Mouse (Mus musculus): ENCODE results near the gene Peak1.
"Not testable (repeated sequence)": the region's sequence is repeated elsewhere in the genome, so short reads cannot be mapped to it uniquely, and the experiment has no call there.

Gene Peak1

DNA sequence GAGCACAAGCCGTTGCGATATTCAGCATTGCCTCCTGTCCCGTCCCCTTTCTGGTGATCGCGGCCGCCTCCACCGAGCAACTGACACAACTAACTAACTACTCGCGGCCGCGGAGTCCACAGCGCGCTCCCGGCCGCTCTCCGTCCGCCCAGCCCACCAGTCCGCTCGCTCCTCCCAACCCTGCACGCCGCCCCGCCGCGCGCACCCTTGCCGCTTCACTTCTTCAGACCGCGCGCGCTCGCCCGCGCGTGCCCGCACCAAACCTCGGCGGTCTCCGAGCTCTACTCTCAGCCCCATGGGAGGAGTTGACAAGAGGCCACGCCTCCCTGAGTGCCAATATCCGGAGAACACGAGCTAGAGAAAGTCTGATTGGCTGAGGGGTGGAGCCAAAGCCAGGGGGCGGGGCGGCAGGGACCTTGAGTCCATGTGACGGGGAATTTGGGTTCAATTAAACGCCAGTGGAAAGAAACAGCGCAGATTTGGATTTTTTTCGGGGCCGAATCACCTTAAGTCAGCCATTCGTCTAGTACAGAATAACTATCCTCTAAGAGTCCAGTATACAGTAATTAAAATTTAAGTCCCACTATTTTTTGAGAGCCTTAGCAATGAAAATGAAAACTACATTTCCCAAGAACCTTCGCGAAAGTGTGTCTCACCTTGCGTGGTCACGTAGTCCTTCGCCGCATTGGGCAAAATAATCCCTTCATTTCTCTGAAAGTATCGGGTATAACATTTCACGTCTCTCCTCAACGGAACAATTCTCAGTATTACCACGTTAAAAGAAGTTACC, at the start of gene Peak1, which contains the start of gene Hmg20a:
Gene Peak1 (minus strand): TSS at position 120 of the 790 bp plus-strand sequence.
Gene Hmg20a (plus strand): TSS at position 662 of the 790 bp plus-strand sequence.
- in situ Hi-C loops (cut with MboI, MseI), result no loop called here

DNA sequence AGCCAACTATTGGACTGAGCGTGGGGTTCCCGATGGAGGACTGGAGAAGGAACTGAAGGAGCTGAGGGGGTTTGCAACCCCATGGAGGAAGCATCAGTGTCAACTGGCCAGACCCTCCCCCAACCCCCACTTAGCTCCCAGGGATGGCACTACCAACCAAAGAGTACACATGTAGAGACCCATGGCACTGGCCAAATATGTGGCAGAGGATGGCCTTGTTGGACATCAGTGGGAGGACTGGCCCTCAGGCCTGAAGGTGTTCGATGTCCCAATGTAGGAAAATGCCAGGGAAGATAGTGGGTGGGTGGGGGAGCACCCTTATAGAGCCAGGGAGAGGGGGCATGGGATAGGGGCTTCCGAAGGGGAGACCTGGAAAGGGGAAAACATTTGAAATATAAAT, 48.4 kb upstream of the Peak1 start:
- in situ Hi-C loops (cut with MboI, MseI), result no loop called here

DNA sequence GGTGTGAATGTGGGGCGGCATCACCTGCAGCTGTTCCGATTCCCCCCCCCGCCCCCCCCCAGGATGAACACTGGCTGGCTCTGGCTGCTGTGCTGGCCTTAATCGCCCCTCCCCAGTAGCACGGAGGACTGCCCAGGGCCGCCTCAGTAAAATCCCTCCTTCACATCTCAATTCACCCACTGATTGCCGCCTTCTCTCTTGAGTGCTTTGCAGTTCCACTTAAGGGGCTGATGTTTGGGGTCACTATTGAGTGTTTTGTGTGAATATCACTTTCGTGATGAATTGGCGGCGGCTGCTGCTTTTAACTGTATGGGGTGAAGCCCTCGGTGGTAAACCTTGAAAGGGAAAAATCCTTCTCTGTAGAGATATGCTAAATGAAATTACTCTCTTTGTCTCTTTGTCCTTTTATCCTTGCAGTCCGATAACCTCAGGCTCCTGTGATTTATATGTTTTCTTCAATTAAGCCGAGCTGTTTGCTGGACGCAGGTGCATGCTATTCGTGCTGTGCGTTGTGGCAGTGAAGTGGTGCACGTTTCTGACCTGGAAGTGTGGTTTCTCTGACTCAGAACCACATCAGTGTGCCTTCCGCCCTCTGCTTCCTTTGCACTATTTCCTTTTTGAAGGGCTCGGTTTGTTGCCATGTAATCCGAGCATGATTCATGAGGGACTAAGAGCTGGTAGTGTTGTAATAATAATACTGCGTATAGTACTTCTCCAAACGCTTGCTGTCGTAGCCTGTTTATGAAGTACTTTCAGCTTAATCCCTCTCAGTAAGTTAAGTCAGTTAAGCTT, 47.2 kb upstream of the Peak1 start:
- in situ Hi-C loops (cut with MboI, MseI), result no loop called here

DNA sequence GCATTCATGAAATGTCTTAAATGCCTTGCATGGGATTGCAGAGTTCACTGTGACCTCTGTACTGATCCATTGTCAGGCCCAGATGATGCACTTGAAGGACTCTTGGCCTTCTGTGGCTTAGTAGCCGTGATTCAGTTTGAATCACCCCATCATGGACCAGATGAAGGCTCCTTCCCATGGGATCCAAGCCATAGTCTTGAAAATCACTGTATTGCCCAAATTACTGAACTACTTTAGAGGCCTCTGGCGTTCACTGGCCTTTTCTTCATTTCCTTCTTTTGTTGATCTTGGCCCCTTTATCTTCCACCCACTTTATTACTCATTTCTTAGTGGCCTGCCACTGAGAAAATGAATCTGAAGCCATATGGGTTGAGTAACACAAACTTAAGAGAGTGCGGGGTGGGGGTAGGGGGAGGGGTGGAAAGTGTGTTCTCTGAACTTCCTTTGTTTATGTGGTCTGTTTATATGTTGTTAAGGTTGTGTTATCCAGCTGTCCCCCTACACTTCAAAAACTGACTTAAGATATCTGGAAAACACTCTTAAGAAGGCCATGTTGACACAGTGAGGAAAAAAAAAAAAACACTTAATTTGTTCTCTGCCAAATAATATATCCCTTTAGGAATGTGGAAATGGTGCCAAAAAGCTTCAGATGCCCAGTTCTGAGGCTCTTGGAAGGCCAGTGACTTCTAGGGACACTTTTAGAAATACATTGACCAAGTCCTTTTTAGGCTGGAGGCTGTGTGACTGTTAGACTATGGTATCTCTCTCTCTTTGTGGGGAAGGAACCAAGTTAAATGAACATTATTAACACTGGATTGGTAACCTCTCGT, 46.0 kb upstream of the Peak1 start:
- in situ Hi-C loops (cut with MboI, MseI), result no loop called here

DNA sequence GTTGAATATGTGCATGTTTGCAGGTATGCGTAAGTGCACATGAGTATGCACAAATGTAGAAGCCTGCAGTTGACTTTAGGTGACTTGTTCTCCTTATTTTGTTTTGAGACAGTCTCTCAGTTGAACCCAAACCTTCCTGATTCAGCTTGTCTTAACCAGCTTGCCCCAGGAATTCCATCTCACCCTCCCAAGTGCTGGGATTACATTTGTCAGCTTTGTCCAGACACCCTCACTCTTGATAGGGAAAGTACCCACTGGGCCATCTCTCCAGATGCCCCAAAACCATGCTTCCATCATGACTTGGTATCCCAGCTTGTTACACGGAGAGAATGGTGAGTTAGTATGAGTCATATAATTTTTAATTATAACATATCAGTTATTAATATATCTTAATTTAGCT, 45.2 kb upstream of the Peak1 start:
- in situ Hi-C loops (cut with MboI, MseI), result no loop called here

DNA sequence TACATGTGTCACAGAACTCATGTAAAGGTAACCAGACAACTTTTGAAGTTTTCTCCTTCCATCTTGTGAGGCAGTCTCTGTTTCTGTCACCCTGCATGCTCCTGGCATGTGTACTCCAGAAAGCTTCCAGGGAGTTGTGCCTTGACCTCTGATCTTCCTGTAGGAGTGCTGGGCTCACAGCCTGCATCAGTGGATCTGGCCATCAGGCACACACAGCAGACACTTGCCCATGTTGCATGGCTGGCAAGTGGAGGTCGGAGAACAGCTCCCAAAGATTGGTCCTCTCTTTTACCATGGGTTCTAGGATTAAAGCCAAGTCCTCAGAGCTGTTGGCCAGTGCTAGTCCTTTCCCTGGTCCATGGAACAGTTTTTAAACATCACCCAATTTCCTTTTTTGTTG, 44.7 kb upstream of the Peak1 start:
- in situ Hi-C loops (cut with MboI, MseI), result no loop called here

DNA sequence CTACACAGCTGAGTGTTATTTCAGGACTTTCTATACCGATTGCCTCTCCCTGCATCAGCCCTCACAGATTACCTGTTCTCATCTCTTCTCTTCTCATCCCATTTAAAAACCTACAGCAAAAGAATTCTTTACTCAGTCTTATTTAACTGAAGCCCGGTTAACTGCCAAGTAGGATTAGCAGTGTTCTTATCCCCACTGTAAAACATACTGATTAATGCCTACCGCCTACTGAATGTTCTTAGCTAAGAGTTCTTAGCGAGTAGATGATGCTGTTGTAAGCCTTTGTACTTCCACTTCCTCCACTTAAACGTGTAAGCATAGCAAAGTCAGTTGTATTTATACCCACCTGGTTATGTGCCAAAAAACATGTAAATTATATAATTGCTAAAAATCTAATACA, 43.1 kb upstream of the Peak1 start:
- in situ Hi-C loops (cut with MboI, MseI), result no loop called here

DNA sequence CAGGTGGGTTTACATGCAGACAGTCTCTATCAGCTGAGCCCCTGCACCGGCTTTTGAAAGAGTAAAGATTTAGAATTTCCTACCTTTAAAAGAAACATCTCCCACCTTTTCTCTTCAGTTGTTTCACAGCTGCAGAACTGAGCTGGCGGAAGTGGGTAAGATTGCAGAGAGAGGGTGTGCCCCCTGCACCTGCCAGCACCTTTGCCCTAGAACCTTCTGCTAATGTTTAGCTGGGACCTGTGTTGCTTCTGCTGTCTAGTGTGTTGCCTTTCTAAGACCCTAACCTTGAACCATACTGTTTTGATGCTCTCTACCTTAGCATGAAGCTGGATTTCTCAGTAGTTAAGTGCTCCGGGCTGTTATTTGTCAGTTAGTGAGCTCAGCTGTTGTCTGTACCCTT, 38.6 kb upstream of the Peak1 start:
- in situ Hi-C loops (cut with MboI, MseI), result no loop called here

DNA sequence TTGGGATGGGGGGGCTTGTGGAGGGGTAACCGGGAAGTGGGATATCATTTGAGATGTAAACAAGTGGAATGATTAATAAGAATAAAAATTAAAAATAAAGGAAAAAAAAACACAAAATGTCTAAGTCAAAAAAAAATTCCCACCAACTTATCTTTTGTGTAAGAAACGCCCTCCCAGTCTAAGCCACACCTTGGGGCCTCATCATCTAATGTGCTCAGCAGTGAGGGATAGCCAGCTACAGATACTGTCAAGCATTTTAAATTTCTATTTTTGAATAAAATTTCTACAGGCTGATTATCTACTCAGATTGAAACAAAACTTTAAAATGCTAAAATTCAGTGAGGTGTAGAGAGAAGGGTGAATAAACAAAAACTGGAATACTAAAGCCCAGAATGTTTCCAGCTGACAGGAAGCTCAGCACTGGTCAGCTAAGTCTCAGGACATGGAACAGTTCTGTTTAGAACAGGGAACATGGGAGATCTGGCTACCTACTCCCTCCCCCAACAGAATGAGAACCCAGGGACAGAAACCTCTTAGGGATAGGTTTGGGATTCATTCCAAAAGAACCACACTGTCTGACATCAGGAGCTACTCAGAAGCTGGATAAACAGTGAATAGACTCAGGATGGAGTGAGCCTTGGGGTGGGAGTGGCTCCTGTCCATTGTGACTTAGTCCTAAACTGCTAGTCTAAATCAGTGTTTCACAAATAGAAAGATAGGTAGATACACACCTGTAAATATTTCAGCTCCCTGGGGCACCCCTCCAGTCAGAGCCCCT, 35.4 kb upstream of the Peak1 start:
- in situ Hi-C loops (cut with MboI, MseI), result no loop called here

DNA sequence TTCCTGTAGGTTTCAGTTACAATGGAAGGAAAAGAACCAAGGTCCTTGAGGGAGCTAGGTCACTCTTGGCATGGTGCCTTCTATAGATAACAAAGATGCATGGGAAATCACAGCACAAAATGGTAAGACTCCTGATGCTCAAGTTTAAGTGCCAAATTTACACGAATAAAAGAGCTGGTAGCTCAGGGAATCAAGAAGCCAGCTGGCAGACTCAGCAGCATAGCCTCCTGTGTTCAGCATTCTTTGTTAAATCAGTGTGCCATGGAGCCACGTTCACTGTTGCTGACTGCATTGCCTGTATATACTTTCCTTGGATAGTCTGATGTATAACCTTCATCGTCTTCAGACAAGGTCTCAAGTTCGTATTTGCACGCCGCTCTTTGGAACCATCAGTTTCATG, 33.7 kb upstream of the Peak1 start:
- in situ Hi-C loops (cut with MboI, MseI), result no loop called here

DNA sequence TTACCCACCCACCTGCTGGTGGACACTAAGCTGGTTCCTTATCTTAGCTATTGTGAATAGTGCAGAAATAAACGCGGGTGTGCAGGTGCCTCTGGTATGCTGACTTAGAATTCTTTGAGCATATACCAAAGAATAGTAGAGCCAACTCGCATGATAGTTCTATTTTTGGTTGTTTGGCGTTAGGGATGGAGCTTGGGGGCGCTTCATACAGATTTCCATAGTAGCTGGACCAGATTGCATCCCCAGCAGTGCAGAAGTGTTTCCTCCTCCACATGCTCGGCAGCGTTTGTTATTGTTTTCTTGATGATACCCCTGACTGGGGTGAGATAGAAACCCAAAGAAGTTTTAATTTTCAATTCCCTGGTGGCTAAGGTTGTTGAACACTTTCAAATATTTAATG, 21.8 kb upstream of the Peak1 start:
- in situ Hi-C loops (cut with MboI, MseI), result no loop called here

DNA sequence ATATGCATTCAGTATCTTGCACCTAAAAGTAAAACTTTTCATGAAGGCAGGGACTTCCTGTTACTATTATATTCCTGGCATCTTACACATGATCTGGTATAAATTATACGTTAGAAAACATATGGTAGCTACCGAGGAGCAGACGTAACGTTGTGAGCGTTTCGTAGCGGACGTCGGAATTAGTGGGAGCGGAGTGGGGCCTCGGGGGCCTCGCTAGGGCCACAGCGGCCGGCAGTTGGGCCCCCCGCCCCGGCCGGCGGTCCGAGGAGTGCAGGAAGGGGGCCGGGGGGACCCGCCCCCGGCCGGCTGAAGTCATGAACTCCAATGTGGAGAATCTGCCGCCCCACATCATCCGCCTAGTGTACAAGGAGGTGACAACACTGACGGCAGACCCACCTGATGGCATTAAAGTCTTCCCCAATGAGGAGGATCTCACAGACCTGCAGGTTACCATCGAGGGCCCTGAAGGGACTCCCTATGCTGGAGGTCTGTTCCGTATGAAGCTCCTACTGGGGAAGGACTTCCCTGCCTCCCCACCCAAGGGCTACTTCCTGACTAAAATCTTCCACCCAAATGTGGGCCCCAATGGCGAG, 19.5 kb upstream of the Peak1 start:
- in situ Hi-C loops (cut with MboI, MseI), result not testable (repeated sequence)

DNA sequence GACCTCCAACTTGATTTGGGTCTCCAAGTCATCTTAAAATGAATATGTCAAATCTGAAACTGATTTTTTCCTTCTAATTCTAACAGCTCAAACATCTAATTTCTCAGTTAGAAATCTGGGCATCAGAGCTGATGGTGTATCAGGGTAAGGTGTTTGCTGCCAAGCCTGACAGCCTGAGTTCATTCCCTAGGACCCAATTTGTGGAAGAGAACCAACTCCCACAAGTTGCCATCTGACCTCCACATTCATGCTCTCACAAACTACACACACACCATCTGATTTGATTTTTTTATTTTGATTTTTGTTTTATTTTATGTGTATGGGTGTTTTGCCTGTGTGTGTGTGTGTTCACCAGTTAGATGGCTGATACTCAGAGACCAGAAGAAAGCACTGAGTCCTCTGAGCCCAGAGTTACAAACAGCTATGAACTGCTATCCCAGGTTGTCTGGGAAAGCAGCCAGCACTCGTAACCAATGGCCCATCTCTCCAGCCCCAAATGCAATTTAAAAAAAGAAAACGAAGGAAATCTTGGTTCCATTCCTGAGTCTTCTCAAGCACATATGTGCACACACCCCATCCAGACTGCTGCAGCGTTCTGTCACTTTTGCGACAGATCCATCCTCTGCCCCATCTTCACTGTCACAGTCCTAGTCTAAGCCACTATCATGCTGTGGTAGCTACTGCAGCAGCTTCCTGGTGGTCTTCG, 18.1 kb upstream of the Peak1 start:
- in situ Hi-C loops (cut with MboI, MseI), result no loop called here

DNA sequence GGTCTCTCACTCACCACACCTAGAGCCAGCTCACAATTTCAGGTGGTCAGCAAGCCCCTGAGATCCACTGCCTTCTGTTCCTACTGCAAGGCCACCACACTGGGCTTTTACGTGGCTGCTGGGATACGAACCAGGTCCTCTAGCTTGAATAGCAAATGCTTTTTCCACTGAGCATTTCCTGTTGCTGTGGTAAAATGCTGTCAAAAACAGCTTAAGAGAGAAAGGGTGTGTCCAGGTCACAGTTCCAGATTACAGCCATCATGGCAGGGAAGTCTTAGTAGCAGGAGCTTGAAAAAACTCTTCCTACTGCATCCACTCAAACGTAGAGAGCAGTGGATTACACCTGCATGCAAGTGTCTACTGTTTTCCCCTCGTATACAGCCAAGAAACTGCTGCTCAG, 7.0 kb upstream of the Peak1 start:
- in situ Hi-C loops (cut with MboI, MseI), result loop anchor here (5.0 kb wide), 1 partner anchor 163 kb away; no protein-coding TSS in a partner anchor

DNA sequence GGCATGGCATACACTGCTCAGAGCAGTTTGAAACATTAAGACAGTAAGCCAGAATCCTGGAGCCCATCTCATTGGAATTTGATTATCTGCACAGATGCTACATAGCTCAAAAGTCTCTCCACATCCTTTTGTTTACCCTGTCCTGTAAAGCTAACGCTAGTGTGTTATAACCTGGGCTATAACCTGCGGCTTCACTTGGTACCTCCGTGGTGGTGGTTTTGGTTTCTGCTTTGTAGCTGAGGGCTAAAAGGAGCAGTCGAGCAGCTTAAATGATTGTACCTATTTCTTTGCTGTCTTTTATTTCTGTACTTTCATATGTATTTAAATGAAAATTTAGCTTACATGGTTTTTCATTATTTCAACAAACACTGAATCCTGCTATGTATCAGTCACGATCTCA, 4.1 kb upstream of the Peak1 start:
- in situ Hi-C loops (cut with MboI, MseI), result loop anchor here (5.0 kb wide), 1 partner anchor 160 kb away; no protein-coding TSS in a partner anchor

DNA sequence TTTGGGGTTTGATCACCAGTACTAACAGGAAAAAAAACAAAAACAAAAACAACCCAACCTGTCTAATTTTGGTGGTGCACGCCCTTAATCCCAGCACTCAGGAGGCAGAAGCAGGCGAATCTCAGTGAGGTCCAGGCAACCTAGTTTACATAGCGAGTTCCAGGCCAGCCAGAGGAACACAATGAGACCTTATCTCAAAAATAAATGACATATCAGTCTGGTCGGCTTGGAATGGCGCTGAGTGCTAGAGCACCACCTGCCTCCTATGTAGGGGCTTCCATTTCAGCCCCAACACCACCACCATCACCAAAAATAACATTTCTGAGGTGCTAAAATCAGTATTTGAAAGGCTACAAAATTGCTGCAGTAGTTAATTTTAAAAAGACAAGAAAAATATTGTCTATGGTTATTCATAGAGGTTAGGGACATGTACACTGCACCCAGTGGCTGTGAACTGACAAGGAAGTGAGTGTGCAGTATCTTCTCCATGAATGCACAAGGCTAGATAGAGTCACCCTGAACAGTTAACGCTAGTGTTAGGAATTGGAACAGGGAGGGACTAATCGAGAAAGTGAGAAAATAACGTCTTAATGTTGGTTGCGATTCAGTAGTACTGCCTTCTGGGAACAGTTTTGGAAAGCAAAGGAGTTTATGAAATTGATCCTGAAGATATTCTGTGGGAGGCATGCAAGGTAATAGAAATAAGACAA, 3.2 kb upstream of the Peak1 start:
- in situ Hi-C loops (cut with MboI, MseI), result loop anchor here (5.0 kb wide), 1 partner anchor 159 kb away; no protein-coding TSS in a partner anchor

DNA sequence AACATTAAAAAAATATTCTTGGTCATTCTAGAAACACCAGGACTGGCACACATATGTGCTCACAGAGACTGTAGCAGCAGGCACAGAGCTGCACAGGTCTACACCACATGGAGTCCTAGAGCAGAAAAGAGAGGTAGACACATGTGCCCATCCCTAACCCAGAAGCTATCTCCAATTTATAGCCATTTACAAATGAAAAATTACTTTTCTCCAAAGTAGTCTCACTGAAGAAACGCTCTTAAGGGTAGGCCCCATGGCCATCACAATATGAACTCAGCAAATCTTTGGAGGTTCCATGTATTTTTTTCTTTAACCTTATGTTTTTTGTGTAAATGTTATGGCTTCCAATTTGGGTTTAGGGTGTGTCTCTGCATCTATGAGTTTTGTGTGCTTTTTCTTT, 2.4 kb upstream of the Peak1 start:
- in situ Hi-C loops (cut with MboI, MseI), result loop anchor here (5.0 kb wide), 1 partner anchor 158 kb away; no protein-coding TSS in a partner anchor

DNA sequence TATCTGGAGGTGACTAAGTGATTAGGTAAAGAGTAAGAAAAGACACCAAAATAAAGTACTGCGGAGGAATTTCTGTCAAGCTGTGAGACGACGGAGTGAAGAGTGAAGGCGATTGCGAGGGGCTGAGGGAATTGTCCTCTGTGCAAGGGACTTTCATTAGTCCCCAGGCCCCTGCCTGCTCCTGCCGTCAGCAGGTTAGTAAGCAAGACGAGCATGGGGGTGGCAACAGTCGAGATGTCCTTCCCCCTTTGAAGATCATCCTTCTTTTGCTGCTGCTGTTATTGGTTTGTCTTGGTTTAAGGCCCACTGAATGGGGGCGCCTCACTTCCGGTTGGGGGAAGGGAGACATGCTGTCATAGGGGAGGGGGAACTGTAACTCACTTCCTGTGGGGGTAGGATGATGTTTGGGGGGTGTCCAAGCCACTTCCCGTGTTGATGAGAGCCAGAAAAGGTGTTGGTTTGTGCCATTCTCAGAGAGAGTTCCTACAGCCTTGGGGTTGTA, 922 bp upstream of the Peak1 start:
- in situ Hi-C loops (cut with MboI, MseI), result no loop called here

DNA sequence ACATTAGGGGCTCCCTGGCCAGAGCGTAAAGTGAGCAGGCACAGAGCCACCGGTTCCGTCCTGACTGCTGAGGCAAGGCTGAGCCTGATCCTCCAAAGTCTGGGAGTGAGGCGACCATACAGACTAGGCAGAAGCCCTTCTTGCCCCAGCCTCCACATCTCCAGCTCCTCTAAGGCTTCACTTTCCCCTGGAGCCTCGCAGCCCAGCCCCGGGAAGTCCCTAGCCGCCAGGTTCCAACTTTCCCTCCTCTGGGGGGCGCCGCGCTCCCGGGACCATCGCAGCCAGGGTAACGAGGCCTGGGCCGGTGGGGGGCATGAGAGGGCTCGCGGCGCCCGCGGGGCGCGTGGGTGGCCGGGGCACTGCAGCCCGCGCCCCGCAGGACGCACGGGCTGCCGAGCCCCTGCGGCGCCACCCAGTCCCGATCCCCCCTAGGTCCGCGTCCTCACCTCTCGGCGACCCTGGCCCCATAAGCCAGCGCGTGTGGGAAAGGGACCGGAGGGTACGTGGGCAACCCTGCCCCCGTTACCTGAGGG, 386 bp downstream of the Peak1 start:
- in situ Hi-C loops (cut with MboI, MseI), result no loop called here
